Mouse (Mus musculus): ENCODE results near the gene Vnn1.

DNA sequence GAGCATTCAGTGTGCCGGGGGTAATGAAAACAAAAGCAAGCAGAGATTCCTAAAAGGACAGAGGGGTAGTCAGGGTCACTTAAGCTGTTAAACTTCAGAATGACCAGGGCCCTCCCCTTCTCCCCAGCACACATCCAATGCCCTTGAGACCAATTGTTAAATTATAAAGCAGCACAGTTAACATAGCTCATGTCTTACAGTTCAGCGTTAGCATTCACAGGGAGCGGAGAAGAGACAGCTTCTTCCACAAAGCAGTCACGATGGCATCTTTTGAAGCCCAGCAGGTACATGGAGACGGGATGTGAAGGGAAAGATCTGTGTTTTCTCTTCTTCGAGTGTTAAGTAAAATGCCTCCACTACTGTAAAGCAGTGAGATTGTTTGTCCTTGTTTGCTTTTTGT is 43.8 kb downstream of the Vnn1 start, which contains the start of gene Taar2:
- TF ChIP-seq CTCF (IDR thresholded peaks at IDR 0.05; ENCODE audit: insufficient read depth, low read length), result no peak
- no peak for TF ChIP-seq POLR2A (IDR thresholded peaks at IDR 0.05; ENCODE audit: borderline replicate concordance, extremely low read depth, low read depth, low read length)
